Mouse (Mus musculus) brain, embryonic 14.5 days (tissue): ENCODE results near the gene Pde4d.

Experiments
- CTCF ChIP-seq: fragments of 200-500 bp; IDR thresholded peaks from 2 replicates; pipeline ENCODE4 v1.5.1; 2012; ENCODE audit warnings: inconsistent platforms, mild to moderate bottlenecking, moderate library complexity, borderline replicate concordance; ENCODE audit not compliant: insufficient read depth, insufficient read length; ENCODE audit errors: extremely low read depth
- POLR2A ChIP-seq: fragments of 200-500 bp; IDR thresholded peaks from 2 replicates; pipeline ENCODE4 v1.6.1; 2012; ENCODE audit warnings: mild to moderate bottlenecking, inconsistent platforms, borderline replicate concordance; ENCODE audit not compliant: poor library complexity, insufficient read depth, insufficient read length, severe bottlenecking; ENCODE audit errors: extremely low read depth

GRCm38 (mm10) chr13:109190652-109191051 is 740.9 kb downstream of the Pde4d start:
- TF ChIP-seq CTCF: no peak
- no peak for TF ChIP-seq POLR2A
